Mouse (Mus musculus) left cerebral cortex, postnatal 36 days (tissue): Measurements from ENCODE around the gene Prkn. TPM values are rescaled to one million over a fixed set of nuclear protein-coding genes. Genes with fewer than 3 reads are reported as not detected.

Source experiments
- DNase-seq, 2 experiments: peaks; one replicate each; pipeline ENCODE4 v3.0.0; 2021 to 2022; ENCODE audit warnings: low spot score in 2 of 2, mixed read lengths in 1 of 2
- intact Hi-C: fragments of 180-260 bp; cut with DNase I; formaldehyde crosslinking; loops from one replicate; pipeline ENCODE4 v1.15.1; 2025
- total RNA-seq, 2 experiments: library from RNA; stranded (reverse); gene quantifications; 2 replicates each; pipeline ENCODE4 v1.2.3; 2021

The Prkn gene
- total RNA-seq, 2 experiments from 2014 or later: 15.0 to 20.2 TPM

GRCm38 (mm10) chr17:10962151-10962550, 122.0 kb downstream of the Prkn start:
- intact Hi-C loops: no loop called here
- no peak for DNase-seq

GRCm38 (mm10) chr17:10982136-10982535, 142.0 kb downstream of the Prkn start:
- no peak for DNase-seq
- intact Hi-C loops: no loop called here

DNA sequence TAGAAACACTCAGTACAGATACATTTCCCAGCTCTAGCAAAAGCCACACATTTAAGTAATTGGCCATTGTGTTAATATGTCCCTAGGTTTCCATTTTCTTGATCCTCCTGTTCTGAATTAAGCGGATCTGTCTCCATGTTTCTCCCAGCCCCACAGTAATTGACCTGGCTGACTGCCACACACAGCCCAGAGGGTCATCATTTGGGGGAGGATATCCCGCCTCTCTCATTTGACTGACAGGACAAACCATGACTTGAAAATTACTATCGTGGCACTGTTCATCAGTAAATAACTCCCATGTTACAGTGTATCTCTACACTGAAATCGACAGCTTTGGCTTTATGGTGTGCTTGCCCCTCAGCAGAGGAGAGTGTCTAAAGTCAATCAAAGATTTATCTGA, 146.9 kb downstream of the Prkn start:
- intact Hi-C loops: no loop called here
- no peak for DNase-seq

- DNase-seq: no peak
- intact Hi-C loops: no loop called here
Observed at GRCm38 (mm10) chr17:10997291-10997690, 157.1 kb downstream of the Prkn start.

DNA sequence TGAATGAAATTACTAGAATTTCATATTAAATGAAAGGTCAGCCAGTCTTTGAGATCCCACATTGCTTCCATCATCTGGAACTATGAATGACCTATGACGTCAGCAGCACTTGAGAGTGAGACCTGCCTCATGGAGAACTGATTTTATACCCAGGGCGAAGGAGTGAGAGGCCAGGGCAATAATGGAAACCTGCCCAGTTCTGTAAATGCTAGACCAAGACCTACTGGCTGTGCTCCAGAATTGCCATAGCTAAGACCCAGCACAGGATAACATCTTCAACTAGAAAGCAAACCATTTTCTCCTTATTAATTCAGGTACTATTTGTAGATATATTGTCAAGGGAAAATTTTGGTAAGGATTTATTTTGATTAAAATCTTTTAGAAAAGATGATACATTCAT, 183.2 kb downstream of the Prkn start:
- no peak for DNase-seq
- intact Hi-C loops: no loop called here

- intact Hi-C loops: no loop called here
- no peak for DNase-seq
Observed at GRCm38 (mm10) chr17:11029348-11029747, 189.2 kb downstream of the Prkn start.

GRCm38 (mm10) chr17:11030936-11031335, 190.8 kb downstream of the Prkn start:
- DNase-seq: no peak
- intact Hi-C loops: no loop called here

GRCm38 (mm10) chr17:11032366-11032765, 192.2 kb downstream of the Prkn start:
- intact Hi-C loops: no loop called here
- no peak for DNase-seq

GRCm38 (mm10) chr17:11033594-11033993, 193.4 kb downstream of the Prkn start:
- intact Hi-C loops: no loop called here
- no peak for DNase-seq

DNA sequence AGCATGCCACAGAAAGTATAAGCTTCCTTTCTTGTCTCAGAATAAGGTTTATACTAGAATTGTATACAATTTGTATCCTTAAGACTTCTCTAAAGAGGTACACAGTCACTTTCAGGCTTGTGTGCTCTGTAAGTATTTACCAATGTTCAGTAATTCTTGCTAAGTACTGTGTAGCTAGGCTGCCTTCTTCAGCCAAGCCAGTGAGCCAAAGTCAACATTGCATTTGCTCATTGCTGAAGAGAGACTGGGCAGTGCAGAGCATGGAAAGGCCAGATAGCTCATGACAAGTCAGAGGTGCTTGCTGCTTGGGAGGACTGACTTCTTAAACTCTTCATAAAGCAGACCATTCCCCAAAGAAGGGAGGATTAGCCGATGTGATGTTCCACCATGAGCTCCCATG, 198.1 kb downstream of the Prkn start:
- intact Hi-C loops: no loop called here
- no peak for DNase-seq

DNA sequence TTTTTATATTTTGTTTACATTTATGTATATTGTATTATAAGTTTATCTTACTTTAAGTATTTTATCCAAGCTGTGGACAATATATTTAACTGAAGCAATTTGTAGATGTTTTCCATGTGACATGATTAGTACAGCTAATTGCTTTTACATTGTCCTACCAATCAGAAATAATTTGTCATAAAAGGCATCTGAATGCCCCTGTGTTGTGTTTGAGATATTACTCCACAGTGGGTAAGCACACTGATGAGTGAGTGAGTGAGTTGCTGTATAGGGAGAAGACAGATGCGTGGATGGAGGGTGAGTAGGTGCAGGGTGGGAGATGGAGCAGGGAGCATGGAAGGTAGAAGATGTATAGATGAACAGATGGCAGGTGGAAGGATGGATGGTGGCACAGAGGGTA, 218.8 kb downstream of the Prkn start:
- intact Hi-C loops: no loop called here
- no peak for DNase-seq

DNA sequence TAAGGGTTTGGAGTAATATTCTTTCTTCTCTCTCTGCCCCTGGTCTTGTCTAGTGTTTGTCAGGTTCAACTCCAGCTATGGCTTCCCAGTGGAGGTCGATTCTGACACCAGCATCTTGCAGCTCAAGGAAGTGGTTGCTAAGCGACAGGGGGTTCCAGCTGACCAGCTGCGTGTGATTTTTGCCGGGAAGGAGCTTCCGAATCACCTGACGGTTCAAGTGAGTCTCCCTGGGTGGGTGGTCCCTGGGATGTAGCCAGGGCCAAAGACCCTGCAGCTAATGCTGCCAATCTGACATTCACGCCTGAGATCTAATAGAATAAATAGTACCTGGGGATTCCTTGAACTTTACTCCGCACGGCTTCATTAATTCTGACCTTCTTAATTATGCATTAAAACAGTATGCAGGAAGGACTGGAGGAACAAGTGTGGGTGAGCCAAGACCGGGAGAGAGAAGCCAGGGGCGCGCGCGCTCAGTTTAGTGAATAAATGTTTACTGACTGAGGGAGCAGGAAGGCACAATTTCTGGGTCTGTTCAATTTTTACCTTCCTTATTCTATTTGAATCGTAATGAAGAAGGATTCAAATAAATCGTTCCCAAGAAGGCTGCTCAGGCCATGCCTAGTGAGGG, 227.0 kb downstream of the Prkn start:
- no peak for DNase-seq
- intact Hi-C loops: loop anchor here (10.0 kb wide), 1 partner anchor 322 kb away; no protein-coding TSS in a partner anchor

DNA sequence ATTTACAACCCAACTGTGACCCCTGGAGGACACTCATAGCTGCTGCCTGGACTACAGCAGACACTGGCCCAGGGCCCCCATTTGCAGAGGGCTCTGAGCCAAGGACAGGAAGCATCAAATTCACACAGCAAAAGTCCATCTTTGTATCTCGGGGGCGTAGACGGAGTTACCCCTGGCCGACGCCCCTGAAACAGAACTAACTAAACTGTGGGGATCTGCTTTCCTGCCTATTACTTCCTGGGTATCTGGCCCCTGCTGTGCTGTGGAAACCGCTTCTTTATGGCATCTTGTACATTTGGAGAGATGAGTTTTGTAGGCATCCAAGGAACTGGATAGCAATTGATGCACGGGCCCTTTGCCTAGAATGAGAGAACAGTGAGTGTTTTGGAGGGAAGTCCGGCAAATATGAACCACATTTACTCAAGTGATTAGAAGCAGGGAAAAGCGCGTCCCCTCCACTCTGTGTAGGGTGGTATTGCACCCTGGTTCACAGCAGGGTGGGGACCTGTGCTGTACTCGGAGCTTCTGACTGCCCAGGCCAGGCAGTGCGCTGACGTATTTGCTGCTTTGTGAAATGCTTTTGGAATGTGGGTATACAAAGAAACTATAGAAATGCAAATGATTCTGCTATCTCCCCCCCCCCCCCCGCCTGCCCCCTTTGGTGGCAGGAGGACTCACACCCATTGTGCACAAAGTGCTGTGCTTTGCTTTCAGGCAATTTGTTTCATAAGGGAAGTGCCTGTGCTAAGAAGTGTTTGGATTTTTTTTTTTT, 227.7 kb downstream of the Prkn start:
- intact Hi-C loops: loop anchor here (10.0 kb wide), 1 partner anchor 323 kb away; no protein-coding TSS in a partner anchor
- peak in 1 of 2 experiments; percentile 13 for DNase-seq

DNA sequence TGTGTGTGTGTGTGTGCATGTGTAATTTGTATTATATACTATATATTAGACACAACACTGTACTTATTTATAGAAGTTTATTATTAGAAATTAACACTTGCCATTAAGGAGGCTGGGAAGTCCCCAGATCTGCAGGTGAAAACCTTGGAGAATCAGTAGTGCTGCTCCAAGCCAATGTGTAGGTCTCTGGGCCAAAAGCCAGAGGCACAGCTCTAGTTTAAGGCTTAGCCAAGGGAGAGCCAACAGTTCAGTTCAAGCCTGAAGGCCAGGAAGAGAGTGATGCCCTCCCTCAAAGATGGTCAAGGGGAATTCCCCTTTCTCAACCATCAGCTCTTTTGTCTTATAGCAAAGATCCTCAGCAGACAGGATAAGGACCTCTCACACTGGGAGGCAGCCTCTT, 230.8 kb downstream of the Prkn start:
- DNase-seq: no peak
- intact Hi-C loops: no loop called here

DNA sequence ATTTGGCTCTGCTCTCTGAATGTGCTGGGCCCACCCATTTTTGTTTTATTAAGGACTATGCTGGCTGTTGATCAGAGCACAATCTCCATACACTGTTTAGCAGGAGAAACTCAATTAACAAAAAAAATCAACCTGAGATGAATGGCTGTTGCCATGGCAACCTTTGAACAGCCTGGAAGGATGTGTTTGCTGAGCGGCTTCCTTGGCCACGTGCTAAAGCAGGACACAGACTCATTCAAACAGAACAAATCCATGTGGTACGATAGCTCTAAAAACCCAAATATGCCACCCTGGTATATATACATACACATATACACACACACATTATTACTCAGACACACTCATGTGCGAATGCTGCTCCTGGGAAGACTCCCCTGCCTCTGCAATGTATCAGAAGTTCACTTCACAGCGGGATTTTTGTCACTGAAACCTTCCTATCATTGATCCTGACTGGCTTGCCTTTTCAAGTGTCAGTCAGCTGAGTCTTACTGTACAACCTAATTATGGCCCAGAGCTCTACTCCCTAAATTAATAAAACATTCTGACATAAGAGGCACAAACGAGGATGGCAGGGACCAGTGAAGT, 236.2 kb downstream of the Prkn start:
- no peak for DNase-seq
- intact Hi-C loops: no loop called here

- no peak for DNase-seq
Observed at GRCm38 (mm10) chr17:11086492-11086891, 246.3 kb downstream of the Prkn start.

DNA sequence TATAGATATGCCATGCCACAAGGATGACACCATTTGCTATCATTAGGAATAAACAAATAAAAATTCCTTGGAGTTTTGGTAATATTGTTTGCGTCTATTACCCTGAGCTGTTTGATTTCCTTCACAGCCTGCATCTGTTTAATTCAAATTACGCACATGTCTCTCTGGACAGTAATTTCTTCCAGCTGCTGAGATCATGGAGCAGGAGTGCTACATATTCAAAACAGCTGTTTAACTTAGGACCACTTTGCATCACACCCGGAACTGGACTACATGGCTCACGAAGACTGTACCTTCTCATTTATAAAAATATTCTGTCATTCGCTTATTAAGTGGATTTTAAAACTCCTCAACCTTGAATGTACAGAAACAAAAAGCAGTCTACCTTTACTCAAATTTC, 246.9 kb downstream of the Prkn start:
- DNase-seq: no peak
- intact Hi-C loops: no loop called here

More at GRCm38 (mm10) chr17:11086492-11086891, 246.3 kb downstream of the Prkn start:
- intact Hi-C loops: no loop called here

- DNase-seq: no peak
- intact Hi-C loops: no loop called here
Observed at GRCm38 (mm10) chr17:11087823-11088222, 247.6 kb downstream of the Prkn start.

DNA sequence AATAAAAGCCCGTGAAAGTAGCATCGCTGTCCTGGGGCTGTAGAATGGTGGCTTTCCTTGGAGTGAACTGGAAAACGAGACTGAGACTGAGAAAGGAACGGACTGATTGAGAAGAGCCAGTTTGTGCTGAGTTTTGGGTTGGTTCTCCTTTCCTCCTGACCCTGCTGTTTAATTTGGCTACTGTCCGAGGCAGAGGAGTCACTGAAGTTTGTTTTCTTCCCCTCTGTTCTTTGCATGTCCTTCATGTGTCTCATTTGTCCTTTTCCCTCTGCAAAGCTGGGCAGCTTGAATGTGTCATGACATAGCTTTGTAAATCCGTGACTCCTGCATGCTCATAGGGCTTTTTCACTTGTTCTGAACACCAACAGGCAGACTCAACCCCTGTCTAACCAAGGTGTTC, 249.2 kb downstream of the Prkn start:
- intact Hi-C loops: no loop called here
- no peak for DNase-seq

GRCm38 (mm10) chr17:11092900-11093299, 252.7 kb downstream of the Prkn start:
- intact Hi-C loops: no loop called here
- DNase-seq: peak in 1 of 2 experiments; percentile 19

DNA sequence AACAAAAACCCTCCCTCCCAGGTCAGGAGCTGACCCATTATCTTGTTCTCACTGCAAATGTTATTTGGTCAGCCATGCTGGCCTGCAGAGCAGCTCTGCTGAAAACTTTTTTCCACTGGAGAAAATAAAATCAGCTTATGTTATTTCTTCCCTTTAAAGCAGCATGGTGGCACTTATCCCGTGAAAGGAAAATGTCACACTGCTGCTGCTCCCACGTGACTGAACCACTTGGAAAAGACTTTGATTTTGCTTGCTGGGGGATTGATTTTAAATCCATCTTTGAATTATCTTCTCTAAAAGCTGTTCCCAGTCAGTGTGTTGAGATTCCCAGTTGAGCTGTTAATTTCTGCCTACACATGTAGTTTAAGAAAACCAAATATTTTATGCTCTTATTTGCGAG, 253.1 kb downstream of the Prkn start:
- DNase-seq: no peak
- intact Hi-C loops: no loop called here
